Mouse (Mus musculus) olfactory bulb, adult 2 months (tissue): ENCODE data around the gene Tbcel. TPM values are rescaled to one million over a fixed set of nuclear protein-coding genes. Genes with fewer than 3 reads are reported as not detected.

Experiments
- H3K27ac ChIP-seq: fragments of 200-500 bp; 2 replicates; pipeline ENCODE4 v1.5.1; 2012; ENCODE audit warnings: low read depth, low read length; ENCODE audit not compliant: insufficient read depth
- H3K4me1 ChIP-seq: fragments of 200-500 bp; 2 replicates; pipeline ENCODE4 v1.6.1; 2012; ENCODE audit warnings: low read length; ENCODE audit not compliant: control insufficient read depth, insufficient read depth
- H3K4me3 ChIP-seq: fragments of 200-500 bp; 2 replicates; pipeline ENCODE4 v1.5.1; 2012; ENCODE audit warnings: mild to moderate bottlenecking, low read depth, low read length, moderate library complexity; ENCODE audit not compliant: insufficient read depth
- CTCF ChIP-seq: fragments of 200-500 bp; IDR thresholded peaks from 2 replicates; pipeline ENCODE4 v1.5.1; 2012; ENCODE audit warnings: low read depth, mild to moderate bottlenecking, low read length, moderate library complexity; ENCODE audit not compliant: insufficient read depth
- POLR2A ChIP-seq: fragments of 200-500 bp; IDR thresholded peaks from 2 replicates; pipeline ENCODE4 v1.6.1; 2012; ENCODE audit warnings: mild to moderate bottlenecking, low read depth, low read length, moderate library complexity; ENCODE audit not compliant: insufficient read depth
- WGBS: fragments of 180-500 bp; shearing (Covaris S2); methylation state at CpG from one replicate; pipeline ENCODE4 v1.1.7; 2018; 5-methylcytosine and 5-hydroxymethylcytosine counted together
- polyA plus RNA-seq: library from polyadenylated mRNA; stranded (reverse); fragments of >200 nt; gene quantifications from 2 replicates; pipeline ENCODE4 v1.2.4, GENCODE M21; 2012; ENCODE audit warnings: low replicate concordance; ENCODE audit not compliant: missing spikeins, insufficient read depth, insufficient read length

Tbcel gene
- polyA plus RNA-seq, 1 experiment = not detected

DNA sequence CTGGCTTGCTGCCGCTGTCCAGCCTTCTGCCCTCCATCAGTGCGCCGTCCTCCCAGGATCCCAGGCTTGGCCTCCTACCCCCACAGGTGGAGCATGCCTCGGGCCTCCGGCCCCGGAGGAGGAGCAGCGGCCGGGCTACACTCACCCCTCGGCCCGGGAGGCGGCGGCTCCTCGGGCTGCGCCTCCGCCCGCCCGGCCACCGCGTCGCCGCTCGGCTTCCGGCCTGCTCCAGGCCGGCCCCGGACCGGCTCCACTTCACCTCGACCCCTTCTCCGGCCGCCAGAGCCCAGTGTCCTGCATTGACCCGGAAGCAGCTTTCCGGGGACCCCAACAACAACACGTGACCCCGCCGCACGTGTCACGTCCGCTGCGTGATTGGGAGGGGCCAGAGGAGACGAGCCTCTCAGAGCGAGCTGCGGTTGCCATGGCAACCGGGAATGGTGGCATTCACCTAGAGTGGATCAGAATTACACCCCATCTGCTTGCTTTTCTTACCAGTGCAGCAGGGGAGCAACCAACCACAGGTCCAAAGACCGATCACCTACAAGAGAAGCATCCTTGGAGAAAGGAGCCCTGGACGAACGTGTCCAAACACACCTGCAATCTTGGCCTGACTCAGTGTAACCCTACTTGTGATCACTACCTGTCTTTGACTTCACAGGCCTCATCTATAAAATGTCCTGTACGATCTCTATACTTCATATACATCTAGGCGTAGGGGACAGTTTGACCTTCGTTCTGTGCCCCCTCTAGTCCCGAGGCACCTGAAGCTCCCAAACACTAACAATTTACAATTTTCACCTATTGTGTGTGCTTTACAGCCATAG is 35.5 kb downstream of the Tbcel start:
- TF ChIP-seq CTCF = no peak
- TF ChIP-seq POLR2A = peak; percentile 37; the same call in 1 of the 2 replicates
- Histone ChIP-seq H3K4me1 (peaks cover 14% of the 10 kb centered on the region), H3K27ac (peak overlapping the region; percentile 74), H3K4me3 (peak overlapping the region; percentile 78)
- 5% methylated on average over 49 of the region's 49 CpGs for WGBS

DNA sequence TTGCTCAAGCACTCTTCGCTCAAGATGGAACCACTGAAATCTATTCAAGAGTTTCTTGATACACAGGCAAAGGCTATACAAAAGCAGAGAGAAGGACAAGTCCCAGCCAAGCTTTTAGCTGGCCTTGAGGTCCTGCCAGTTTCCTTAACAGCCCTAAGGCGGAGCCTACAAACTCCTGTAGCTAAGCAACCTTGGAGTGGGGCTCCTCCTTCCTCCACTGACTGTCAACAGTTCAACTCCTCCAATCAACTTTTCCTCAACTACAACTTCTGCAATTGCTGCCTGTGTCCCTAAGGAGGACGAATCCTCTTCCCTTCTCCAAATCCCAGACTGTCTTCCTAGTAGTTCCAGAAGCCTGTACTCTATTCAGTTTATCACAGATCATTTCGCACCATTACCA is 36.4 kb downstream of the Tbcel start:
- TF ChIP-seq CTCF = no peak
- no peak for TF ChIP-seq POLR2A
- Histone ChIP-seq H3K4me1 (peaks cover 18% of the 10 kb centered on the region), H3K4me3 (peak overlapping the region; percentile 78), H3K27ac (no peak overlapping the region)
- WGBS = 27% methylated on average over 4 of the region's 4 CpGs

DNA sequence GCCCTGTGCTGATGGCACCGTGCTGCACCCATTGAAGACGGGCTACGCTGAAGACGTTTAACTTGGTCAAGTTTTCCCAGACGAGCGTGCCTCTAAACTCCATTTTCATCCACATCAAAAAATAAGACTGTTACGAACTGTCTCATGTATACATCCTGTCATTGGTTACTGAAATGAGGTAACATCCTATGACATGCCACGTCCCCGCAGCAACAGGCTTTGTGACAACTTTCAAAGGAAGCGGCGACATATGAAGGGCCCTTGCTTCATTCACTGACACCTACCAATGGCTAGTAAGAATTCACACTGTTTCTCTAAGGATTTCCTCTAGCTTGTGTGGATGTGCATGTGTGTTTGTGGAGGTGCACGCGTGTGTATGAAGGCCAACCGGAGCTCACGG is 38.3 kb downstream of the Tbcel start:
- Histone ChIP-seq H3K4me3 (no peak overlapping the region), H3K27ac (no peak overlapping the region), H3K4me1 (peaks cover 21% of the 10 kb centered on the region)
- 89% methylated on average over 15 of the region's 15 CpGs for WGBS
- TF ChIP-seq POLR2A = no peak
- no peak for TF ChIP-seq CTCF

DNA sequence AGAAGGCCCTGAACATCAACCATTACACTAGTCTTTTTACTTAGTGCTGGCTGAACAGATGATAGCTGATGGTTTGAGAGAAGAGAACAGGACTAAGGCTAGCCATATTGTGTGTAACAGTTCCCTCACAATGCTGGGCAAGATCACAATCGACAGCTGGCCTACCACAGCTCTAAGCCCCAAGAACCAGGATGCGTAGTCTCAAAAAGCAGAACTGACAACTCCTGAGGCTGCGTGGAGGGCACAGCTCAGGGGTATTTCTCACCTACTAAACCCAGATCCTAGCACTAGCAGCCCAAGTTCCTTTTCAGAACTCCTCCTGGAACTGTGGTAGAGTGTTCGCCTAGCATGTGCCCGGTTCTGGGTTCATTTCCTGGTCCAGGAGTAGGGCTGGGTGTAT is 39.2 kb downstream of the Tbcel start:
- peaks cover 26% of the 10 kb centered on the region for H3K4me1 ChIP-seq
- 92% methylated on average over 5 of the region's 5 CpGs for WGBS
- no peak overlapping the region for H3K4me3 ChIP-seq
- H3K27ac ChIP-seq = no peak overlapping the region
- no peak for TF ChIP-seq CTCF
- no peak for TF ChIP-seq POLR2A

DNA sequence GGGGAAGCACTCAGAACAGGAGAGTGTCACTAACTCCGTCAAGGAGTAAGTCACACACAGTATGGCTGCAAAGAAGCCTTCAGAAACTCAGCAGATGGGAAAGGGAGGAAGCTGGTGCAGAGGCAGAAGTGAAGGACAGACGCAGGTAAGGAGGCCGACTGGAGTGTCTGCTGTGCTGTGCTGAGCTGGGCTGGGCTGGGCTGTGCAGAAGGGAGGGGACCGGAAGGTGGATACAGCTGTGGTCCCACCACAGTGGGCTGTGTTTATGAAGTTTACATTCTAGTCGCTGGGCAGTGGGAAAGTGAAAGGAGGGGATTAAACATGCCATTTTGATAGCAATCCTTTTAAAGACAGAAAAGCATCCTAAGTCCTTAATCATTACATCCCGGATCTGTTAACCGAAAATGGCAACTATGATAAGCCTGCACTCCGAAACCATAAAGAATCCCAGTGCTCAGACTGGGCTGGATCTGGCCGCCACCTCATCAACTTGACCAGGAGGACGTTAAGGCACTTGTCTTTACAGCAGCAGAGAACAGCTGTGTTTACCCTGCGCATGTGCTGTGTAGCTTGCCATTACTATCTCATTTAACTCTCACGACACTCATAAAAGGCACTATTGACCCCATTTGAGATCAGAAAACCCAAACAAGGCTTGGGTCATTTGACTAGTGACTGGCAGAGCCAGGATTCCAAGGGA is 40.3 kb downstream of the Tbcel start:
- H3K4me1 ChIP-seq = peaks cover 26% of the 10 kb centered on the region
- H3K4me3 ChIP-seq = no peak overlapping the region
- no peak for TF ChIP-seq POLR2A
- TF ChIP-seq CTCF = no peak
- H3K27ac ChIP-seq = no peak overlapping the region
- WGBS = 73% methylated on average over 12 of the region's 12 CpGs

DNA sequence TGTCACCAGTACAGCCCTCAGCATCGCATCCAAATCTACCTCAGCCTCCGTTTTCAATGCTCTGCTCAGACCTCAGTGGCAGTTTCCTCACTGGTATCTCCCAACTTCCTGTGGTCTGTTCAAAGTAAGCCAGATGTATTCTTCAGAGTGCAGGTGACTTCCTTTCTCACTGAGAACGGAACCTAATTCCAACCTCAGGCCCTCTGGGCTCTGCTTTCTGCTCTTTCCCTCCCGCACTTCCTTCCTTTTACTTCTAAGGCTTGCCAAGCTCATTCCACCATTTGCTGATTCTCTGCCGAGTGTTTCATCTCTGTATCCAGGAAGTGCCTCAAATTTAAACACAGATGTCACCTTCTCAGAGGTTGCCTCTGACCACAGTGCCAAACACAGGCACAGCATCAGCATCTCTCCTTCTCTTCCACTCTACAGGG is 41.9 kb downstream of the Tbcel start:
- no peak for TF ChIP-seq POLR2A
- TF ChIP-seq CTCF = no peak
- Histone ChIP-seq H3K27ac (no peak overlapping the region), H3K4me1 (peaks cover 26% of the 10 kb centered on the region), H3K4me3 (no peak overlapping the region)
- 78% methylated on average over 5 of the region's 5 CpGs for WGBS

DNA sequence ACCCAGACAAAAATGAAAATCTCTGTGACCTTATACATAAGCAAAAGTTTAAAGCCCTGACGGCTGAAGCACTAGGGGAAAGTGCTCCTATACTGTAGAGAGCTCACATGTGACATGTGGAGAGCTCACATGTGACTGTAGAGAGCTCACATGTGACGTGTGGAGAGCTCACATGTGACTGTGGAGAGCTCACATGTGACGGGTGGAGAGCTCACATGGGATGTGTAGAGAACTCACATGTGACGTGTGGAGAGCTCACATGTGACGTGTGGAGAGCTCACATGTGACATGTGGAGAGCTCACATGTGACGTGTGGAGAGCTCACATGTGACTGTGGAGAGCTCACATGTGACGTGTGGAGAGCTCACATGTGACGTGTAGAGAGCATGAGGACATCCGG is 43.4 kb downstream of the Tbcel start:
- Histone ChIP-seq H3K27ac (no peak overlapping the region), H3K4me3 (no peak overlapping the region), H3K4me1 (peaks cover 21% of the 10 kb centered on the region)
- WGBS = 96% methylated on average over 9 of the region's 9 CpGs
- no peak for TF ChIP-seq CTCF
- TF ChIP-seq POLR2A = no peak

DNA sequence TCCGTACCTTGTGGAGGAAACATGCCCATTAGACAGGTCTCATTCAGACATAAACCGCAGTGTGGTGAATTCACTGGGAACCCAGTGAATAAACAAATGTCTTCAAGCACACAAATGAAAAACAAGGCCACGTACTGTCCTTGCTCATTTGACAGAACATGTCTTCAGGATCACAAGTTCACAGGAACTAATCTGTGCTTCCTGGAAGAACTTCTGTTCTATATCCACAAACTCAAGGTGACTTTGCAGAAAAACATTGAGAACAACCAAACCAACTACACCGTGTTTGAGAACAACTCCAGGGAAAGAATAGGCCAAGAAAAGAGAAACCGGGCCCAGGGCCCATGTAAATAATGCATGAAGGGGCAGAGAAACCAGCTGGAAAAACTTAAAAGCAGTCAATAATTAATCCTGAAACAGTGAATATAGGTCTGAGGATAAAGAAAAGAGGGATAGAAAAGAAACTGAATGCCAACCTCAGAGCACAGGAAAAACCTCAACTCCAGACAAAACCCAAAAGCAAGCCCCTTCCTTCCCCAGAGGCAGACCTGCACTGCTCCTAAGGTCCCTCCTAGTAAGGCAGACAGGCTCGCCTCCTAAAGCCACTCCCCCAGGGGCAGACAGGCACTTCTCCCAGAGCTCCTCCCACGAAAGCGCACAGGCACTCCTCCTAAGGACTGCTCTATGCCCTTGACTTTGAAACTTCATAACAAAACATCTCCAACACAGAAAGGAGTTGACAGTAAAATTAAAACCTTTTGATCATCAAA is 44.2 kb downstream of the Tbcel start:
- TF ChIP-seq POLR2A (no peak), CTCF (no peak)
- Histone ChIP-seq H3K27ac (no peak overlapping the region), H3K4me3 (no peak overlapping the region), H3K4me1 (peaks cover 19% of the 10 kb centered on the region)
- WGBS = 36% methylated on average over 8 of the region's 8 CpGs

DNA sequence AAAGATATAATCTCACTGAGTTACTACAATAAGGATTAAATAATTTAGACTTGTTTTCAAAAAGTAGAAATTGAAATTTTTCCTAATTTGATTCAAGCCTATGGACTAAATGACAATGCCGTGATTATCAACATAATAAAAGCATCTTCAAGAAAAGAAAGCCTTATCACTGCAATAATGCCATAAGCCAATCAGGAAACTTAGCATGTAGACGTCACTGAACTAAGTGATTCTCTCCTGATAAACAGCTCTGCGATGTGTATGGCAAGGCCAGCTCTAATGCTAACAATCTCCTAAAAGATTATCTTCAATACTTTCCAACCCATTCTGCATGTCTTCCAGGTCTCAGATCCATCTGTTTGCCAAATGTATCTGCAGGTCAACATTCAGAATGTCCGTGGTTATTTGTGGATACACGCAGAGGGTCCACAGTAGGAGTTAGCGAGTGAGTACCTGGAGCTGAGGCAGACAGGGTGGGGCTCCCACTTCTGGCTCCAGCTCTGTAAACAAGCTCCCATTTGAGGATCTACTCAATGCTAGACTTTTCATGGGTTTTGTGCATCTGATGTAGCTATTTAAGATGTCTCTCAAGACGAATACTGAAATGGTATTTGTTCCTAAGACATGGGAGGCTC is 44.9 kb downstream of the Tbcel start:
- H3K4me1 ChIP-seq = peaks cover 19% of the 10 kb centered on the region
- TF ChIP-seq CTCF = no peak
- TF ChIP-seq POLR2A = no peak
- 81% methylated on average over 7 of the region's 7 CpGs for WGBS
- H3K27ac ChIP-seq = no peak overlapping the region
- no peak overlapping the region for H3K4me3 ChIP-seq
